Mouse (Mus musculus): Measurements from ENCODE around the gene Grsf1. TPM values are rescaled to one million over a fixed set of nuclear protein-coding genes. Genes with fewer than 3 reads are reported as not detected.

Gene Grsf1
- 49.0 and 72.3 TPM in 2 replicates for polyA plus RNA-seq (2015; fragmentation: Nextera tagmentation; extraction: Ambion mirVana)

DNA sequence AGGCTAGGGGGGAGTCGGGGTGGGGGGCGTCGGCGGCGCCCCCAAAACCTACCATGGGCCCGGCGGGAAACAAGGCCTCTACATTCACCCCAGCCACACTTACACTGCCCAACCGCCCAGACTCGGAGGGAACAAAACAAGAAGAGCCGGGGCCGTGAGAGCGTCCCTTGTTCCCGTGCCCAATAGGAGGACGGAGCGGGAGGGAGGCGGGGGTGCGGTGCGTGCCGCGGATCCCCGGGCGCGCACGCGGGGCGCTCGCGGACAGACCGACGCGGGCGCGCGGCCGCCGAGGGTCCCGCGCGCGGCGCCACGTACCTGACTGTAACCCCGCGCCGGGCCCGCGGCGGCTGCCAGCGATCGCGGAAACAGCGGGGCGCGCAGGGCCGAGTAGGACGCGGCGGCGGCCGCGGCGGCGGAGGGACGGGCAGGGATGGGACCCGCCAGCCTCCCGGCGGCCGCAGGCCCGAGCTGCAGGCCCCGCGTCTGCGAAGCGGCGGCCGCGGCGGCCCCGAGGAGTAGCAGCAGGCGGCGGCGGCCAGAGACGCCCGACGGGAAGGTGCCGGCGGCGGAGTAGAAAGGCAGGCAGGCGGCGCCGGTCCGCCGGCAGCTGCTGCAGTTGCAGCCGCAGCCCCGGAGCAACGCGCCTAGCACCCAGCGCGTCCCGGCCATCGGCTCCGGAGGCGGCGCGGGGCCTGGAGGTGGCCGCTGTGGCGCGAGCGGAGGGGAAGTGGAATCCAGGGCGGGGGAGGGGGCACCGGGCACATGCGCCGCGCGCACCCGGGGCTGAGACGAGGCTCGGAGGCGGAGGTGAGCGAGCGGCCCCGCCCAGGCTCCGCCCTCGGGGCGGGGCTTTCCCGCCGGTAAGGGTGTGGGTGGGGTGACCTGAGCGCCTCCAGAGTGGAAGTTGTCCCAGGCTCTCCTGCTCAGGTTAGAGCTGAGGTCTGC, at the start of gene Grsf1:
Gene Grsf1 (minus strand): TSS at position 729 of the 945 bp plus-strand sequence.

DNA sequence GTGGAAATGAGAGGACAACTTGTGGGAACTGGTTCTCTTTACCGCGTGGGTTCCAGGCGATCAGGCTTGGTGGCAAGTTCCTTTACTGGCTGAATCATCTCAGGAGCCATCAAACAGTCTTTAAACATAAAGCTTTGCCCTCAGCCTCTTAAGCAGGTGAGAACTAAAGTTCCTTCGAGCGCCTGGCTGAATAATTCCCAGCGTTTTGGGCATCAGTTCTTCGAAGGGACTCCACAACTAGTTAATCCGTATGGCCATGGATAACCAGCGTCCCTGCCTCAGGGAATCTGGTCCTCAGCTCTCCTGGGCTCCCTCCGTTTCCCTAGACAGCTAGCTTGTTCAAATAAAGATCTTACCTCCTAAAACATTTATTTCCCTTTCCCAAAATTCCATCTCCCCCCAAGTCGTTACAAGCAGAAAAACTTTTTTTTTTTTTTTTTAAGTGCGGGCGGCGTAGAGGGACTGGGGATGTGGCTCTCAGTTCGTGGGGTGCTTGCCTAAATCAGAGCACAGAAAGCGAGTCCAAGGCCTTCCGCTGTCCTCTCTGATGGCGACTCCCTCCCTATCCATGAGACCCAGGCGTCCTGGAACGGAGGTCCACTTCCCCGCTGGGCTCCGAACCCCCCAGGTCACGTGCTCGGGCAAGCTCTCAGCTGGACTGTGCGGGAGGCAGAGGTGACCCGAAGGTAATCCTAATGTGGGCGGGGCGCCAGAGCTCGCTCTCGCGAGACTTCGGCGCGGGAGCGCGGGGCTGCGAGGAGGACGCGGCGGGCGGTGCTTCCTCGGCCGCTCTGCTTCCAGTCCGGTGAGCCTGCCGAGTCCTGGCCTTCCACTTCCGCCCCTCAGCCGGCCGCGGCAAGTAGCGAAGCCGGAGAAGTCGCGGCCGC, 44.4 kb upstream of the Grsf1 start, which contains the start of gene Mob1b:
Gene Mob1b (plus strand): TSS at position 740 of the 887 bp plus-strand sequence.

Other genes starting within 250 kb of the Grsf1 start
- gene Ambn, start 220.2 kb downstream of the Grsf1 start, polyA plus RNA-seq (2015; fragmentation: Nextera tagmentation; extraction: Ambion mirVana), result 0.17 TPM in 1 of 2 replicates, not detected in the other
- not detected in 2 replicates for gene Enam, start 188.2 kb downstream of the Grsf1 start, polyA plus RNA-seq (2015; fragmentation: Nextera tagmentation; extraction: Ambion mirVana)
- 0.32 and 0.44 TPM in 2 replicates for gene Jchain, start 148.3 kb downstream of the Grsf1 start, polyA plus RNA-seq (2015; fragmentation: Nextera tagmentation; extraction: Ambion mirVana)
- 36.7 and 49.1 TPM in 2 replicates for gene Utp3, start 121.7 kb downstream of the Grsf1 start, polyA plus RNA-seq (2015; fragmentation: Nextera tagmentation; extraction: Ambion mirVana)
- gene Rufy3, start 111.1 kb downstream of the Grsf1 start, polyA plus RNA-seq (2015; fragmentation: Nextera tagmentation; extraction: Ambion mirVana), result 30.7 and 51.0 TPM in 2 replicates
- gene Mob1b, start 44.7 kb upstream of the Grsf1 start, polyA plus RNA-seq (2015; fragmentation: Nextera tagmentation; extraction: Ambion mirVana), result 3.4 and 6.6 TPM in 2 replicates
- gene Dck, start 88.8 kb upstream of the Grsf1 start, polyA plus RNA-seq (2015; fragmentation: Nextera tagmentation; extraction: Ambion mirVana), result 14.7 and 16.3 TPM in 2 replicates
- gene Slc4a4, start 210.6 kb upstream of the Grsf1 start, polyA plus RNA-seq (2015; fragmentation: Nextera tagmentation; extraction: Ambion mirVana), result 3.4 and 5.2 TPM in 2 replicates